Mouse (Mus musculus) large intestine, adult 2 months (tissue): ENCODE measurements at regions not wholly inside any gene's neighbourhood (a gene's known extent, or its start where the extent isn't known, plus 50 kb on each side); places are given as distances from the start of the nearest gene placed in this dataset.

Experiments
- DNase-seq: peaks from one replicate; pipeline ENCODE4 v3.0.0-alpha.2; 2012; ENCODE audit warnings: low read depth, low spot score
- WGBS: fragments of 180-500 bp; shearing (Covaris S2); methylation state at CpG from one replicate; pipeline ENCODE4 v1.1.7; 2018; 5-methylcytosine and 5-hydroxymethylcytosine counted together

DNA sequence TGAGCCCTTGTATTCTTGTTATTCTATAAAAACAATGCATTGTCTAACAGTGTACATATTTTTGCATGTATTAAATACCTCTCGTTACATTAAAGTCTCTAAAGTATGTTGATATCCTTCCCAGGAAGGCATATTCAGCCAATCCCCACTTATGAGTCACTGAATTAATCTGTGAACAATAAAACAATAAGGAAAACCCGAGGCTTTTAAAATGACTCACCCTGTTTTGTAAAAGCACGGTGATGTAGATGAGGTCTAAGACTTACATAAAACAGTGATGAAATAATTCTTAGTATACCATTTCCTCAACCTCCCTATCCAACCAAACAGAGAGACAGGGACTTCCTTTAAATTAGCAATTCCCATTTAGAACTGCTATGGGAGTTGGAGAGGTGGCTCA is 95.8 kb downstream of the Asb7 start:
- peak; percentile 75 for DNase-seq
- WGBS = 11% methylated on average over 3 of the region's 3 CpGs

GRCm38 (mm10) chr7:66591594-66592290 is 97.7 kb downstream of the Asb7 start:
- WGBS = 41% methylated on average over 10 of the region's 10 CpGs
- no peak for DNase-seq

DNA sequence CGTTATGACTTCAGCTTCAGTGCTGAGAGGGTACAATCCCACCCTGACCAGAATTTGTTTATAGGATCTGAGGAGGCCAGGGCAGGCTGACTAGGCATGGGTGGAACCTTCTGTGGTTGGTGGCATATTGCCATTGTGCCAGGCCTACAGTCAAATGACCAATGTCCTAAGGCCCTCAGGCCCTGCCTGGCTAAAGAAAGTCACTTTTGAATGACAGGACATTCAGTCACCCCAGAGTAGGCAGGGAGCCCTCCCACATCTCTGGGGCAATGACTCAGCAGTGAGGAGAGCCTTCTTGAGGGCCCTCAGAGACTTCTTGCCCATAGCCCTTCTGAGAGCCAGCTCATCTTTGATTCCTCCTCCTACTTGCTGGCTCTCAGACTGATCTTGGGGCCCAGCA is 102.9 kb downstream of the Asb7 start:
- DNase-seq = no peak
- 85% methylated on average over 1 of the region's 1 CpGs for WGBS

- DNase-seq = no peak
- 14% methylated on average over 2 of the region's 2 CpGs for WGBS
These were observed 108.7 kb downstream of the Asb7 start for GRCm38 (mm10) chr7:66580687-66581151.

DNA sequence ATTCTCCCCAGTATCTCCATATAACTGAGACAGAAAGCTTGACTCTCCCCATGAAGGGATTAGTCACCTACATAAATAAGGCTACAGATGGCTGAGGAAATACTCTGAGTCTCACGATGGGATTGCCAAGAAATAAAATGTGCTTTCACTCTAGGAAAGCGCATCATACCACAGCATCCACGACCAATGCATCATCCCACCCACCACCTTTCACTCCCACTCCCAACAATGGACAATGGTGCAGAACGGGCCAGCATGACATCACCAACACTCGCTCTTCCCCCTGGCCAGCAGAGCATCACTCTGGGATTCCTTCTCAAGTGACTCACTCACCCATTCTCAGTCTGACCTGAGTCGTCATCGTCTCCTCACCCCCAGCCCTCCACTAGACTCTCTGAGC is 113.1 kb downstream of the Asb7 start:
- 83% methylated on average over 7 of the region's 7 CpGs for WGBS
- DNase-seq = no peak

GRCm38 (mm10) chr7:66571451-66571850 is 117.9 kb downstream of the Asb7 start:
- whole genome bisulfite sequencing = 72% methylated on average over 5 of the region's 5 CpGs
- DNase-seq = no peak

DNA sequence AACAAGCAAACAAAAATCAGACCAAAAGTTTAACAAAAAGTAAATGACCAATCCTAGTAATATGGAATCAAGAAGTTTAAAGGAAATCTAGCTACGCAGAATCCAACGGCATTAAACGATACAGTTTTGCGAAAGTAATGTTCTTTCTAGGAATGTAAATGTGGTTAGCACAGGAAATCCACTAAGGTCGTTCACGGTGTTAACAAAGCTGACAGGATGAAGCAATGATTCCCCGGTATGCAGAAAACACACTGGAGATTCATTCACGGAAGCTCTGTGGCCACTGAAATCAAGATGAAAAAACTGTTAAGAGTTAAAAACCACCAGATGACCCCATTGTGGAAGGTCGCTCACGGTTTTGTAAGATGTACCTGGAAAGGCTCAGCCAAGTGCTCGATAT is 120.4 kb upstream of the Aldh1a3 start:
- 78% methylated on average over 11 of the region's 11 CpGs for WGBS

DNA sequence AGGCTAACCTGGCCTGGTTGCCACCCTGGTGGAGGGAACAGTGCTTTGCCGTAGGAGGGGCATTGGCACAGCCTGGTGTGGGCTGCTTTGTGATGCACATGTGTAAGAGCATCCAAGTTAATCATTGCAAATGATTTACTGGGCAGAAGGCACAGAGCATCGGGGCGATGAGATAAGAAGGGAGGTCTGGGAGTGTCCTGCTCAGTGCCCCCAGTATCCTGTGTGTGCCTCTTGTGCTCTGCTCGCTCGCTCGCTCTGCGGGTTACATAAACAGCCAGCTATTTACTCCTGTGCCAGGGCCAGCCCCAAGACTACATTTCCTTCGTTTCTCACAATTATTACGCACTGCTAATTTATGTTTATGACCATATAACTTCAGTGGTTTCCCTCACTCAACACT is 117.9 kb upstream of the Aldh1a3 start:
- 53% methylated on average over 9 of the region's 9 CpGs for WGBS
- DNase-seq = no peak

More for the DNA sequence above, 120.4 kb upstream of the Aldh1a3 start:
- no peak for DNase-seq

DNA sequence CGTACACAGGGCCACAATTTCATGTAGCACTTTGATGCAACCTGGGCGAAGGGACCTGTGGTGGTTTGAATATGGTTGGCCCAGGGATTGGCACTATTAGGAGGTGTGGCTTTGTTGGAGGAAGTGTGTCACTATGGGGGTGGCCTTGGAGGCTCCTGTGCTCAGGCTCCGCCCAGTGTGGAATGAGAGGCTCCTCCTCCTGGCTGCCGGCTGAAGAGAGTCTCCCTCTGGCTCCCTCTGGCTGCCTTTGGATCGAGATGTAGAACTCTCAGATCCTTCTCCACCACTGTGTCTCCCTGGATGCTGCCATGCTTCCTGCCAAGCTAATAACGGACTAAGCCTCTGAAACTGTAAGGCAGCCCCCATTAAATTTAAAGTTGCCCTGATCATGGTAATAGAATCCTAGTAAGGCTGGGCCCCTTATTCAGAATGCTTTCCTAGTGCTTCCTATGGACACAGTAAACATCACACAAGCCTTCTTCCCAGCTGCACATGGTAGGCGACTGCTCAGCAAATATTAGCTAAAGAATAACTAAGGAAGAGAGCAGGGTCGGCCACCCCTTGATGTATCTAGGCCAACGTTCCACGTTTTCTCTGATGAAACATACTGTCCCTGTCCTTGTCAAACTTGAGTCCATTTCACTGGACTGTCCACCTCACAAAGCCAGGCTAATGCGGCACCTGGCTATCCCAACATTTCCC is 117.2 kb upstream of the Aldh1a3 start:
- DNase-seq = no peak

GRCm38 (mm10) chr7:66532596-66532995 is 105.3 kb upstream of the Aldh1a3 start:
- 83% methylated on average over 6 of the region's 6 CpGs for WGBS
- no peak for DNase-seq

More for the DNA sequence above, 117.2 kb upstream of the Aldh1a3 start:
- 53% methylated on average over 11 of the region's 11 CpGs for WGBS

DNA sequence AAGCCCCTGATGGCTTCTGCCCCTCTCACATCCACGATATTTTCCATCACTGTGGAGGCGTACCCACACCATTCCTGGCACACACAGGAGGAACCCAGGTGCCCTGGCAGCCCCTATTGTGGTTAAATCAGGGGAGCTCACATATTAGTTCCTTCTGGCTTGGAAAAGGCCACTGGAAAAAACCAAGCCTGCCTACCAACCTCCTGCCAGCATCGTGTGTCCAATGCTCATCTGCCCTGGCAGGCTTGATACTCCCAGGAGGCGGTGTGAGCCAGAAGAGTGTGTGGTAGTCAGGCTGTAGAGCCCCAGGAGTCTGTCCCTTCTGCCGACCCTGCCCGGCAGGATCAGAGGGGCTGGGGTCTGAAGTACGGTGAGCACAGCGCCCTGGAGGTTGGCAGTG is 104.7 kb upstream of the Aldh1a3 start:
- WGBS = 91% methylated on average over 8 of the region's 8 CpGs
- DNase-seq = no peak

DNA sequence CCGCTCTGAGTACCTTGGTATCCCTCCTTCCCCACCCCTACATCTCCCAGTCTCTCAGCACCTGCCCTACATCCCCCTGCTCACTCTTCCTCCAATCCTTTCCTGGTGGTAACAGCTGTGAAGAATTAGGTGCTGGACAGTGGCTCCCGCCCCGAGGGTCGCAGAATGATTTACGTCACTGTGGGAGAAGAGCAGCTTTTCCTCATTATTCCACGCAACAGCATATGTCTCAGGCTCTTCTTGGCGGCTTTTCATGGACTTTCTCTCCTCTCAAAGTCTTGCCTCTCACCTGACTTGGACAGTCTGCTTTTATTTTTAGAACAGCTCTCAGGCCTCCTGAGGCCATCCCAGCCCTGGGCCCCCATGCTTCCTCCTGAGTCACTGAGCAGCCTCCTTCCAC is 103.8 kb upstream of the Aldh1a3 start:
- DNase-seq = no peak
- WGBS = 68% methylated on average over 7 of the region's 7 CpGs

- DNase-seq = no peak
- 65% methylated on average over 4 of the region's 4 CpGs for WGBS
These were observed 101.6 kb upstream of the Aldh1a3 start for GRCm38 (mm10) chr7:66528881-66529280.

DNA sequence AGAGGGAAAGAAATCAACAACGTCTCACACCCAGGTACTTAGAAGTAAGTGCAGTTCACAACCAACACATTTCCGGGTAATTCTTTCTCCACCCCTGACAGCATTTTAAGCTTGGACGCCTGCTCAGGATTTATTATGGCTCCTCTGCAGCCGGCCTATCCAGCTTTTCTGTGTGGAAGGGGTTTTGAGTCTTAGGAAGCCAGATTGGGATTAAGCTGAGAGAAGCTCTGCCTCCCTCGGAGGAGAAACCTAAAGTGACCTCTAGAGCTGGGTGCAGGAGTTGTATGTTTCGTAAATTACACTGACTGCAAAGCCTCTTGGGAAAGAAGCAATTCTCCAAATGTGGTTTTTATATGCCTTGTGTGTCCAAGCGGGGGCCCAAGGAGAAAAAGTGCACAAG is 96.6 kb upstream of the Aldh1a3 start:
- 28% methylated on average over 7 of the region's 7 CpGs for WGBS
- no peak for DNase-seq

DNA sequence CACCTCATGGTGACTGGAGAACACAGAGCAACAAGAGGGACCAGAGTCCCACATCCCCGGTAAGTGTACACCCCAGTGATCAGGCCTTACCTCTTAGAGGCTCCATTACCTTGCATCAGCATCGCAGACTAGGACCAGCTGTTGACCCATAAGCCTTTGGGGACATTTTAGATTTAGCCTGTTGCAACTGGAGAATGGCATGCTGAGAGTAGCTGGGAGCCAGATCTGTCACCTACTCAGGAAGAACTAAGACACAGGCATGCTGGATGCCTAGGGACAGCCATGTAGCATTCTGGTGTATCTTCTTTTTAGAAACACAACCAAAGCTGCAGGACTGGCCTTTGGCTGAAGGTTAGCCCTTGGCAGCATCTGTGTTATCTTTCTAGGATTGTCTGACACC is 94.2 kb upstream of the Aldh1a3 start:
- 100% methylated on average over 2 of the region's 2 CpGs for WGBS

DNA sequence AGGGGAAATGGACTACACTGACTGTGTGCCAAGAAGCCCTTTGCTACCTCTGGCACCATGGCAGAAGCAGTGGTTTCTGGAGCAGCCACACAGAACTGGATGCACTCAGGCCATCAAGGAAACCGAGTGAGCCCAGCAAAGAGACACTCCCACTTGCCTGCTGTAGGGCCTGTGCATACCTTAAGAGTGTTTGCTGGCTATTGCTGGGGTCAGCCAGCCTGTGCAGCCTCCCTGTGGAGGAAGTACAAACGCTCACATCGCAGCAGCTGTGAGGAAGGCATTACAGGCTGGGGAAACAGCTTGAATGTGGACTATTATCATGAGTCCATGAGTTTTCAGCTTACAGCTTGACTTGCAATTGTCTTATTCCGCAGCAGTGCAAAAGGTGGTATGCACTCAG is 88.8 kb upstream of the Aldh1a3 start:
- 35% methylated on average over 4 of the region's 4 CpGs for WGBS
- no peak for DNase-seq

More for the DNA sequence above, 94.2 kb upstream of the Aldh1a3 start:
- no peak for DNase-seq

DNA sequence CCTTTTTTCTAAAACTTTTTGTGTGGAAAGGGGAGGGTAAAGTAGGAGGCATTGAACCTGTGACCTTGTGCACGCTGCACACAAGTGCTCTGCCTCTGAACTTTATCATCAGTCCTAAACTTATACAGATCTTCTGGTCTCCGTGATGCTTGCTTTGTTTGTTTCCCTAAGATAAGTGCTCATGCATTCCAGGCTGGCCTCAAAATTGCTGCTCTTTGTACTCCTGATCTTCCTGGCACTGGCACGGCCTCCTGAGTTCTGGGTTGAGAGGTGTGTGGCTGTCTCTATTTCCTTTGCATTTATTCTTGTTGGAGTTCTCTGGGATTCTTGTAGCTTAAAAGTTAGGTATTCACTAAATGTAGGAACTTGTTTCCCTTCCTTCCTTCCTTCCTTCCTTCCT is 86.1 kb upstream of the Aldh1a3 start:
- WGBS = 14% methylated on average over 3 of the region's 3 CpGs
- DNase-seq = no peak

GRCm38 (mm10) chr7:66505734-66506133 is 78.4 kb upstream of the Aldh1a3 start:
- WGBS = 43% methylated on average over 2 of the region's 2 CpGs

DNA sequence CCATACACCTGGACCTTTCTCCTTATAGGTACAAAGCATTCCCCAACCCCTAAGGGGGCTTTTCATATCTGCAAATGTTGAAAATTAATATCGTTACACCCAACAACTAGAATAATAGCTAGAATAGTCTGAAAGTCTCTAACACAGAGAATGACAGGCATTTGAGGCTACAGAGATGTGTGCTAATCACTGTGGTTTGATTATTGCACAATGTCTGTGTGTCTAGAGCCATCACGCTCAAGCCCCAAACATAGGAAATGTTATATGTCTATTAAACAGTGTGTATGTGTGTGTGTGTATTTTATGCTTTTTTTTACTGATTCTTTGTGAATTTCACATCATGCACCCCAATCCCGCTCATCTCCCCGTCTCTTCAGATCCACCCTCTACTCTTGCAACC is 77.2 kb upstream of the Aldh1a3 start:
- WGBS = 88% methylated on average over 4 of the region's 4 CpGs

More at GRCm38 (mm10) chr7:66505734-66506133, 78.4 kb upstream of the Aldh1a3 start:
- DNase-seq = no peak

GRCm38 (mm10) chr7:66501425-66501824 is 74.1 kb upstream of the Aldh1a3 start:
- WGBS = 33% methylated on average over 6 of the region's 6 CpGs
- no peak for DNase-seq

More for the DNA sequence above, 77.2 kb upstream of the Aldh1a3 start:
- no peak for DNase-seq

- no peak for DNase-seq
- 52% methylated on average over 1 of the region's 1 CpGs for WGBS
These were observed 70.2 kb upstream of the Aldh1a3 start for GRCm38 (mm10) chr7:66497480-66497879.
